12 mouse cellular contexts compared by ENCODE assay signal in genomic region chr11:80772595-80773210, GRCm38 (mm10).
"Had no signal": no experiment of that assay in that cellular context is flagged by ENCODE, and none has a peak within 500 bp of the region (broad histone marks: within the 10 kb centered on the region; RNA-seq: fewer than 3 reads in every experiment).

No protein-coding gene starts in this region.

- H3K27ac ChIP-seq: limb, embryonic 13.5 days; liver, embryonic 14.5 days; midbrain, embryonic 13.5 days; neural tube, embryonic 15.5 days; stomach, embryonic 15.5 days had no signal

- H3K4me2 ChIP-seq: limb, embryonic 13.5 days; midbrain, embryonic 13.5 days; neural tube, embryonic 15.5 days; stomach, embryonic 15.5 days had no signal

- H3K4me3 ChIP-seq: limb, embryonic 13.5 days; midbrain, embryonic 13.5 days; neural tube, embryonic 15.5 days; stomach, embryonic 15.5 days had no signal

- H3K4me1 ChIP-seq: midbrain, embryonic 13.5 days; neural tube, embryonic 15.5 days had no signal

- H3K27me3 ChIP-seq: stomach, embryonic 15.5 days had no signal

- H3K9ac ChIP-seq: limb, embryonic 13.5 days; liver, embryonic 14.5 days; midbrain, embryonic 13.5 days; neural tube, embryonic 15.5 days; stomach, embryonic 15.5 days had no signal

- H3K36me3 ChIP-seq: limb, embryonic 13.5 days; midbrain, embryonic 13.5 days; neural tube, embryonic 15.5 days; stomach, embryonic 15.5 days had no signal

- H3K9me3 ChIP-seq: limb, embryonic 13.5 days; midbrain, embryonic 13.5 days; neural tube, embryonic 15.5 days; stomach, embryonic 15.5 days had no signal

- DNase-seq: kidney, adult 9 months; kidney, postnatal 10 days; left cerebral cortex, postnatal 4 days; lung, adult 18-20 months; lung, postnatal 14 days; thymus, adult 2 months; thymus, postnatal 25 days had no signal

- ATAC-seq: midbrain, embryonic 13.5 days had no signal
